Mouse (Mus musculus): ENCODE results near the gene Hnrnpa2b1. TPM values are rescaled to one million over a fixed set of nuclear protein-coding genes. Genes with fewer than 3 reads are reported as not detected.

The Hnrnpa2b1 gene
- polyA plus RNA-seq (2015; fragmentation: Illumina TruSeq; extraction: RNeasy Lipid Tissue Mini Kit (QIAGEN cat#74804); ENCODE audit: low read depth, low replicate concordance) = 623 TPM

GRCm38 (mm10) chr6:51469715-51470310, at the start of gene Hnrnpa2b1:
Gene Hnrnpa2b1, minus strand, starts transcription at chr6:51469894.

GRCm38 (mm10) chr6:51470311-51471178, 851 bp upstream of the Hnrnpa2b1 start, which contains the start of gene Cbx3:
Gene Cbx3, plus strand, starts transcription at chr6:51470360.

GRCm38 (mm10) chr6:51432535-51433397, 36.9 kb downstream of the Hnrnpa2b1 start, which contains the start of gene Nfe2l3:
Gene Nfe2l3, plus strand, starts transcription at chr6:51432670.

Other genes with a start within 250 kb of the Hnrnpa2b1 start
- 4.8 TPM for gene Nfe2l3, start 37.2 kb downstream of the Hnrnpa2b1 start, polyA plus RNA-seq (2015; fragmentation: Illumina TruSeq; extraction: RNeasy Lipid Tissue Mini Kit (QIAGEN cat#74804); ENCODE audit: low read depth, low replicate concordance)
- 161 TPM for gene Cbx3, start 466 bp upstream of the Hnrnpa2b1 start, polyA plus RNA-seq (2015; fragmentation: Illumina TruSeq; extraction: RNeasy Lipid Tissue Mini Kit (QIAGEN cat#74804); ENCODE audit: low read depth, low replicate concordance)
- gene Snx10, start 54.0 kb upstream of the Hnrnpa2b1 start, polyA plus RNA-seq (2015; fragmentation: Illumina TruSeq; extraction: RNeasy Lipid Tissue Mini Kit (QIAGEN cat#74804); ENCODE audit: low read depth, low replicate concordance) = 140 TPM

Measured in brain, adult 10 weeks (tissue).